In genomic region chr4:132268871-132269739, GRCm38 (mm10) we compare ENCODE assay signal across 9 mouse cellular contexts. TPM values are rescaled to one million over a fixed set of nuclear protein-coding genes. Genes with fewer than 3 reads are reported as not detected.
A peak's percentile ranks its signal among the peaks of the same experiment; 100 is the strongest.
DNase-seq lines count a peak whose midpoint lies in the region; ATAC-seq and TF ChIP-seq lines count a peak whose summit lies in the region.
"Had no signal": no experiment of that assay in that cellular context is flagged by ENCODE, and none has a peak within 500 bp of the region (broad histone marks: within the 10 kb centered on the region; RNA-seq: fewer than 3 reads in every experiment).

No protein-coding gene starts in this region.

- no peaks in the 10 kb centered on the region for H3K36me3 ChIP-seq in embryonic facial prominence, embryonic 11.5 days (replicated peaks; ENCODE audit: control insufficient read depth, insufficient read depth, low read depth, low read length)
- H3K36me3 ChIP-seq in embryonic facial prominence, embryonic 10.5 days (replicated peaks) = no peaks in the 10 kb centered on the region
- H3K36me3 ChIP-seq in limb, embryonic 13.5 days = no peaks in the 10 kb centered on the region
- H3K36me3 ChIP-seq in small intestine, adult 2 months (ENCODE audit: control insufficient read depth, insufficient read depth, low read length) = no peaks in the 10 kb centered on the region
- H3K36me3 ChIP-seq: neural tube, embryonic 12.5 days had no signal

- WGBS in embryonic facial prominence, embryonic 11.5 days = 11% methylated on average over 6 of the region's 6 CpGs
- WGBS in embryonic facial prominence, embryonic 10.5 days = 17% methylated on average over 6 of the region's 6 CpGs
- WGBS in limb, embryonic 13.5 days = 8% methylated on average over 6 of the region's 6 CpGs
- 2% methylated on average over 6 of the region's 6 CpGs for WGBS in small intestine, adult 2 months

- TF ChIP-seq POLR2A in small intestine, adult 2 months (IDR thresholded peaks at IDR 0.05; ENCODE audit: low read depth, low read length) = no peak

- TF ChIP-seq CTCF in small intestine, adult 2 months (IDR thresholded peaks at IDR 0.05; ENCODE audit: extremely low read depth, insufficient read length, insufficient replicate concordance, low read depth, low read length) = no peak

- peak; percentile 45 for DNase-seq in embryonic facial prominence, embryonic 11.5 days (ENCODE audit: low spot score)
- no peak for DNase-seq in embryonic facial prominence, embryonic 10.5 days (ENCODE audit: low spot score)
- DNase-seq in 3134 (ENCODE audit: extremely low read depth, insufficient read length, low spot score) = peak; percentile 47
- DNase-seq in embryo, embryonic 10.5 days (ENCODE audit: low spot score) = peak; percentile 59
- no peak for DNase-seq in frontal cortex, postnatal 14 days (ENCODE audit: low spot score in 2 of 2)
- DNase-seq in gastrocnemius, postnatal 4 days (ENCODE audit: low spot score in 2 of 2) = no peak

- no peak overlapping the region for H3K4me2 ChIP-seq in embryonic facial prominence, embryonic 11.5 days (ENCODE audit: low read depth, low read length)
- no peak overlapping the region for H3K4me2 ChIP-seq in limb, embryonic 13.5 days (replicated peaks)

- H3K4me3 ChIP-seq in embryonic facial prominence, embryonic 11.5 days (ENCODE audit: low read depth, low read length) = no peak overlapping the region
- no peak overlapping the region for H3K4me3 ChIP-seq in embryonic facial prominence, embryonic 10.5 days
- H3K4me3 ChIP-seq in limb, embryonic 13.5 days = no peak overlapping the region
- no peak overlapping the region for H3K4me3 ChIP-seq in small intestine, adult 2 months (ENCODE audit: low read depth, low read length)

- 0 out of 2 replicates have a peak, but pooled peaks have one; percentile 22 for ATAC-seq in embryonic facial prominence, embryonic 11.5 days (replicated peaks; ENCODE audit: insufficient number of reproducible peaks, low FRiP score, low TSS enrichment, low read depth)
- ATAC-seq in limb, embryonic 13.5 days (ENCODE audit: low FRiP score, low read depth) = no peak

- H3K27ac ChIP-seq in embryonic facial prominence, embryonic 11.5 days (replicated peaks; ENCODE audit: low read depth, low read length) = no peak overlapping the region
- no peak overlapping the region for H3K27ac ChIP-seq in embryonic facial prominence, embryonic 10.5 days (replicated peaks)
- H3K27ac ChIP-seq in limb, embryonic 13.5 days = peak overlapping the region; percentile 59; the same call in 1 of the 2 replicates
- peak overlapping the region; percentile 96 for H3K27ac ChIP-seq in small intestine, adult 2 months (ENCODE audit: insufficient read depth, low read depth, low read length)

- no peaks in the 10 kb centered on the region for H3K9me3 ChIP-seq in embryonic facial prominence, embryonic 11.5 days (replicated peaks; ENCODE audit: control insufficient read depth, low read length)
- H3K9me3 ChIP-seq in embryonic facial prominence, embryonic 10.5 days = 0 out of 2 replicates have a peak, but pooled peaks cover 2% of the 10 kb centered on the region
- no peaks in the 10 kb centered on the region for H3K9me3 ChIP-seq in limb, embryonic 13.5 days
- H3K9me3 ChIP-seq: neural tube, embryonic 12.5 days had no signal

- H3K4me1 ChIP-seq in embryonic facial prominence, embryonic 11.5 days (ENCODE audit: control insufficient read depth, insufficient read depth, low read length) = no peaks in the 10 kb centered on the region
- peaks cover 17% of the 10 kb centered on the region for H3K4me1 ChIP-seq in embryonic facial prominence, embryonic 10.5 days
- peaks cover 7% of the 10 kb centered on the region; the same call in 1 of the 2 replicates for H3K4me1 ChIP-seq in limb, embryonic 13.5 days
- H3K4me1 ChIP-seq in small intestine, adult 2 months (ENCODE audit: control insufficient read depth, insufficient read depth, insufficient read length, low read length) = no peaks in the 10 kb centered on the region

- no peaks in the 10 kb centered on the region for H3K27me3 ChIP-seq in embryonic facial prominence, embryonic 11.5 days (ENCODE audit: control insufficient read depth, insufficient read depth, low read length)
- no peaks in the 10 kb centered on the region for H3K27me3 ChIP-seq in embryonic facial prominence, embryonic 10.5 days (replicated peaks; ENCODE audit: low read depth, poor library complexity, severe bottlenecking)
- no peaks in the 10 kb centered on the region for H3K27me3 ChIP-seq in limb, embryonic 13.5 days
- no peaks in the 10 kb centered on the region for H3K27me3 ChIP-seq in small intestine, adult 2 months (ENCODE audit: control insufficient read depth, insufficient read depth, low read length)
- H3K27me3 ChIP-seq: neural tube, embryonic 12.5 days had no signal

- H3K9ac ChIP-seq in embryonic facial prominence, embryonic 11.5 days (replicated peaks; ENCODE audit: low read length) = no peak overlapping the region
- H3K9ac ChIP-seq in limb, embryonic 13.5 days = no peak overlapping the region

RNA-seq across cellular contexts. Expression of gene Taf12, which starts 5.1 kb away (rescaled TPM):
- polyA plus RNA-seq in embryonic facial prominence, embryonic 11.5 days (2014; fragmentation: Nextera tagmentation; extraction: Ambion mirVana) = 60.5 and 64.6 TPM in 2 replicates
- polyA plus RNA-seq in embryonic facial prominence, embryonic 10.5 days (2016; fragmentation: Nextera tagmentation; extraction: Ambion mirVana) = 58.8 and 59.3 TPM in 2 replicates
- 50.6 and 55.6 TPM in 2 replicates for polyA plus RNA-seq in limb, embryonic 13.5 days (2015; fragmentation: Nextera tagmentation; extraction: Ambion mirVana)
- polyA plus RNA-seq in small intestine, adult 2 months (2012; rRNA removed) = 1.3 and 4.5 TPM in 2 replicates
- total RNA-seq in gastrocnemius, postnatal 4 days (2021) = 10 to 100 TPM; 26.6 to 29.2 TPM

RNA-seq across cellular contexts. Expression of gene Gmeb1, which starts 7.7 kb away (rescaled TPM):
- polyA plus RNA-seq in embryonic facial prominence, embryonic 11.5 days (2014; fragmentation: Nextera tagmentation; extraction: Ambion mirVana) = 34.9 and 35.4 TPM in 2 replicates
- 46.2 and 46.5 TPM in 2 replicates for polyA plus RNA-seq in embryonic facial prominence, embryonic 10.5 days (2016; fragmentation: Nextera tagmentation; extraction: Ambion mirVana)
- 42.1 and 45.3 TPM in 2 replicates for polyA plus RNA-seq in limb, embryonic 13.5 days (2015; fragmentation: Nextera tagmentation; extraction: Ambion mirVana)
- polyA plus RNA-seq in small intestine, adult 2 months (2012; rRNA removed) = 6.8 and 13.5 TPM in 2 replicates
- 10 to 100 TPM; 18.7 to 19.5 TPM for total RNA-seq in gastrocnemius, postnatal 4 days (2021)

RNA-seq across cellular contexts. Expression of gene Rab42, which starts 34.1 kb away (rescaled TPM):
- 0.67 and 2.2 TPM in 2 replicates for polyA plus RNA-seq in embryonic facial prominence, embryonic 11.5 days (2014; fragmentation: Nextera tagmentation; extraction: Ambion mirVana)
- polyA plus RNA-seq in embryonic facial prominence, embryonic 10.5 days (2016; fragmentation: Nextera tagmentation; extraction: Ambion mirVana) = 1.3 and 1.8 TPM in 2 replicates
- polyA plus RNA-seq in limb, embryonic 13.5 days (2015; fragmentation: Nextera tagmentation; extraction: Ambion mirVana) = 1.7 and 1.9 TPM in 2 replicates
- polyA plus RNA-seq in small intestine, adult 2 months (2012; rRNA removed) = 0.70 and 0.98 TPM in 2 replicates
- 1 to 10 TPM; 1.0 to 1.3 TPM for total RNA-seq in gastrocnemius, postnatal 4 days (2021)

RNA-seq across cellular contexts. Expression of gene Ythdf2, which starts 57.0 kb away (rescaled TPM):
- 159 and 173 TPM in 2 replicates for polyA plus RNA-seq in embryonic facial prominence, embryonic 11.5 days (2014; fragmentation: Nextera tagmentation; extraction: Ambion mirVana)
- polyA plus RNA-seq in embryonic facial prominence, embryonic 10.5 days (2016; fragmentation: Nextera tagmentation; extraction: Ambion mirVana) = 155 and 159 TPM in 2 replicates
- polyA plus RNA-seq in limb, embryonic 13.5 days (2015; fragmentation: Nextera tagmentation; extraction: Ambion mirVana) = 126 and 127 TPM in 2 replicates
- 7.0 and 14.5 TPM in 2 replicates for polyA plus RNA-seq in small intestine, adult 2 months (2012; rRNA removed)
- 10 to 100 TPM; 44.7 to 53.4 TPM for total RNA-seq in gastrocnemius, postnatal 4 days (2021)

Comparison
In these comparisons a context has a peak if more than half of its experiments do, and no peak if none do; other contexts are left out.
1. DNase-seq: peak in embryonic facial prominence, embryonic 11.5 days (single experiment), 3134 (single experiment) and embryo, embryonic 10.5 days (single experiment); none in embryonic facial prominence, embryonic 10.5 days (single experiment), frontal cortex, postnatal 14 days (0 of 2) and gastrocnemius, postnatal 4 days (0 of 2).
2. H3K27ac ChIP-seq: peak in limb, embryonic 13.5 days (single experiment) and small intestine, adult 2 months (single experiment); none in embryonic facial prominence, embryonic 11.5 days (single experiment) and embryonic facial prominence, embryonic 10.5 days (single experiment).